Comparison of ENCODE assay signal across 8 mouse cellular contexts in the genomic region with DNA sequence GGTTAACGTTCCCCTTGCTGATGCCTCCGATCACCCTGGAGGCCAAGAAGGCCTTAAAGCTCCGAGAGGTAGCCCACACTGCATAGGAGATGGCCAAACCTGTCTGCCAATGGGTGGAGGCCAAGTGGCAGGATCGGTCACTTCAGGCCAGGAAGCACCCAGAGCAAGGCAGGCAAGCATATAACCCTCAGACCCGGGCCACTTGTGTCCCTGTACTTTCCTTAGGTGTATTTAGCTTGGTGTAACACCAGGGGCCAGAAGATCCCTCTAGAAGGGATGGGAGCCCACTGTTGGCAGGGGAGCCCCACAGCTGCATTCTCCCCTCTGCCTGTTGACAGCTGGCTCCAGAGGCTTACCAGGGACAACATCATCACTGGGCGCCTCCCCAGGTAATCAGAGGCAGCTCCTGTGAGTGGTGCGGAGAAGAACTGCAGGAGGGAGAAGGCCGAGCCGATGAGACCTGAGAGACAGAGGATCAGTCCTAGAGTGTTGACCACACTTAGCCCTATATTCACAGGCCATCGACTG. TPM values are rescaled to one million over a fixed set of nuclear protein-coding genes. Genes with fewer than 3 reads are reported as not detected.
DNase-seq lines count a peak whose midpoint lies in the region; ATAC-seq and TF ChIP-seq lines count a peak whose summit lies in the region.

No protein-coding gene starts in this region.

- no peaks in the 10 kb centered on the region for H3K27me3 ChIP-seq in hindbrain, embryonic 16.5 days (replicated peaks; ENCODE audit: control insufficient read depth, insufficient read depth, low read length)
- H3K27me3 ChIP-seq in midbrain, postnatal 0 days (ENCODE audit: insufficient read depth, low read length): no peaks in the 10 kb centered on the region

- peak overlapping the region; percentile 44 for H3K9ac ChIP-seq in hindbrain, embryonic 16.5 days (ENCODE audit: low read depth, low read length)
- peak overlapping the region; percentile 60; the same call in 1 of the 2 replicates for H3K9ac ChIP-seq in midbrain, postnatal 0 days (replicated peaks; ENCODE audit: low read length, poor library complexity, severe bottlenecking)

- WGBS in hindbrain, embryonic 16.5 days: 67% methylated on average over 10 of the region's 10 CpGs
- WGBS in midbrain, postnatal 0 days: 61% methylated on average over 10 of the region's 10 CpGs

- H3K4me2 ChIP-seq in hindbrain, embryonic 16.5 days (ENCODE audit: low read length): peak overlapping the region; percentile 92
- H3K4me2 ChIP-seq in midbrain, postnatal 0 days (ENCODE audit: low read depth, low read length, poor library complexity, severe bottlenecking): peak overlapping the region; percentile 58

- H3K36me3 ChIP-seq in hindbrain, embryonic 16.5 days (ENCODE audit: control insufficient read depth, insufficient read depth, low read length): peaks cover 50% of the 10 kb centered on the region
- H3K36me3 ChIP-seq in midbrain, postnatal 0 days (ENCODE audit: insufficient read depth, low read length): peaks cover 62% of the 10 kb centered on the region

- no peaks in the 10 kb centered on the region for H3K9me3 ChIP-seq in hindbrain, embryonic 16.5 days (ENCODE audit: control insufficient read depth, low read length)
- no peaks in the 10 kb centered on the region for H3K9me3 ChIP-seq in midbrain, postnatal 0 days (ENCODE audit: low read length)

- peak overlapping the region; percentile 68 for H3K4me3 ChIP-seq in hindbrain, embryonic 16.5 days (ENCODE audit: low read length)
- H3K4me3 ChIP-seq in midbrain, postnatal 0 days (ENCODE audit: low read depth, low read length): peak overlapping the region; percentile 43

- no peak for TF ChIP-seq CTCF in midbrain, postnatal 0 days (IDR thresholded peaks at IDR 0.05)

- peak; percentile 28 for DNase-seq in cerebellum, adult 11 months
- DNase-seq in cerebellum, postnatal 4 days (ENCODE audit: low spot score in 2 of 2): no peak
- DNase-seq in thymus, postnatal 14 days: peak; percentile 20
- DNase-seq in thymus, postnatal 10 days (ENCODE audit: low spot score in 2 of 2): no peak
- DNase-seq in midbrain, postnatal 0 days (ENCODE audit: low spot score): no peak
- DNase-seq in embryo, embryonic 10 days (ENCODE audit: low spot score): no peak
- no peak for DNase-seq in urinary bladder, adult 2 months (ENCODE audit: low spot score)

- no peak overlapping the region for H3K27ac ChIP-seq in hindbrain, embryonic 16.5 days (ENCODE audit: low read depth, low read length)
- peak overlapping the region; percentile 85 for H3K27ac ChIP-seq in midbrain, postnatal 0 days (ENCODE audit: low read depth, low read length)

- H3K4me1 ChIP-seq in hindbrain, embryonic 16.5 days (ENCODE audit: control insufficient read depth, insufficient read depth, low read depth, low read length): peaks cover 17% of the 10 kb centered on the region
- H3K4me1 ChIP-seq in midbrain, postnatal 0 days (ENCODE audit: insufficient read depth, low read length): 0 out of 2 replicates have a peak, but pooled peaks cover 9% of the 10 kb centered on the region

- ATAC-seq in hindbrain, embryonic 16.5 days: no peak; the same call in 1 of the 2 replicates
- no peak for ATAC-seq in midbrain, postnatal 0 days (ENCODE audit: low FRiP score)

RNA-seq across cellular contexts. Expression of gene Mfsd10, which starts 1.3 kb away (rescaled TPM):
- polyA plus RNA-seq in hindbrain, embryonic 16.5 days (2015; fragmentation: Nextera tagmentation; extraction: Ambion mirVana): 106 and 109 TPM in 2 replicates
- total RNA-seq in midbrain, postnatal 0 days (2014; rRNA removed): 90.9 and 101 TPM in 2 replicates
- polyA plus RNA-seq in midbrain, postnatal 0 days (2015; fragmentation: Nextera tagmentation; extraction: Ambion mirVana): 95.7 and 107 TPM in 2 replicates
- polyA plus RNA-seq in urinary bladder, adult 2 months (2012; rRNA removed): 74.3 and 104 TPM in 2 replicates

RNA-seq across cellular contexts. Expression of gene Nop14, which starts 24.2 kb away (rescaled TPM):
- 20.4 and 21.2 TPM in 2 replicates for polyA plus RNA-seq in hindbrain, embryonic 16.5 days (2015; fragmentation: Nextera tagmentation; extraction: Ambion mirVana)
- 9.9 and 17.8 TPM in 2 replicates for total RNA-seq in midbrain, postnatal 0 days (2014; rRNA removed)
- 19.4 and 22.1 TPM in 2 replicates for polyA plus RNA-seq in midbrain, postnatal 0 days (2015; fragmentation: Nextera tagmentation; extraction: Ambion mirVana)
- 20.0 and 22.9 TPM in 2 replicates for polyA plus RNA-seq in urinary bladder, adult 2 months (2012; rRNA removed)

RNA-seq across cellular contexts. Expression of gene Grk4, which starts 24.4 kb away (rescaled TPM):
- polyA plus RNA-seq in hindbrain, embryonic 16.5 days (2015; fragmentation: Nextera tagmentation; extraction: Ambion mirVana): 3.1 and 3.5 TPM in 2 replicates
- total RNA-seq in midbrain, postnatal 0 days (2014; rRNA removed): 3.0 and 4.2 TPM in 2 replicates
- polyA plus RNA-seq in midbrain, postnatal 0 days (2015; fragmentation: Nextera tagmentation; extraction: Ambion mirVana): 4.2 and 4.8 TPM in 2 replicates
- 4.5 and 8.7 TPM in 2 replicates for polyA plus RNA-seq in urinary bladder, adult 2 months (2012; rRNA removed)

Comparison
In these comparisons a context has a peak if more than half of its experiments do, and no peak if none do; other contexts are left out.
1. DNase-seq: peak in cerebellum, adult 11 months (single experiment) and thymus, postnatal 14 days (single experiment); none in cerebellum, postnatal 4 days (0 of 2), thymus, postnatal 10 days (0 of 2), midbrain, postnatal 0 days (single experiment), embryo, embryonic 10 days (single experiment) and urinary bladder, adult 2 months (single experiment).